Mouse (Mus musculus) G1E (cell line): ENCODE measurements around the gene Slit1.

ENCODE experiments used
- CTCF ChIP-seq: IDR thresholded peaks from 2 replicates; pipeline ENCODE4 v1.5.1; 2012; ENCODE audit warnings: low read depth, low read length, inconsistent platforms, mixed read lengths
- GATA1 ChIP-seq: IDR thresholded peaks from 2 replicates; pipeline ENCODE4 v1.6.1; 2012; ENCODE audit warnings: borderline replicate concordance, low read length, inconsistent platforms, mixed read lengths
- TAL1 ChIP-seq: conservative IDR thresholded peaks from 2 replicates; pipeline ENCODE4 v1.6.1; 2012; ENCODE audit warnings: low read depth, low read length, inconsistent platforms, mixed read lengths

- TF ChIP-seq CTCF (no peak), GATA1 (no peak), TAL1 (no peak)
These were observed 8.4 kb upstream of the Slit1 start for GRCm38 (mm10) chr19:41751906-41752305.
